Mouse (Mus musculus) T-cell, adult 2 months (primary cell): ENCODE results near the gene Cep128.

ENCODE experiments used
- DNase-seq: peaks from one replicate; pipeline ENCODE4 v3.0.0; 2022; ENCODE audit warnings: low spot score

The Cep128 gene

DNA sequence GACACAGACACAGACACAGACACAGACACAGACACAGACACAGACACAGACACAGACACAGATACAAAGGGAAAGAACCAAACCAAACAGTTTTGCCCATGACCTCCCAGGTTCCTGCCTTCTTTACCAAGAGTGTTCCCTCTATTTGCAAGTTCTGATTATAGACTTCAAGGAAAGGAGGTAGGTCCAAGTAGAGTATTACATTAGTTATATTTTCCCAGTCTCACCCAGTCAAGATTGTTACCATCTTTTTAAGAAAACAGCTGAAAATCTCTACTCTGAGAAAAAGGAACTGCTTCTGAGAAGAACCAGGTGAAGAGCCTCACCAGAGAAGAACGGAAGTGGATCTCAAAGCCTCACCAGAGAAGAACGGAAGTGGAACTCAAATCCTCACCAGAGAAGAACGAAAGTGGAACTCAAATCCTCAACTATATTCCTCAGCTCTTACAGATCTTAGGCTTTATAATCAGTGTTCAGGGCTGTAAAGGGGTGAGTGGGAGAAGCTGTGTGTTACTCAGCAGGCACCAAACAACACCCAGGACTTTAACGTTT is 200.8 kb downstream of the Cep128 start:
- DNase-seq, result peak; percentile 40

- no peak for DNase-seq
Observed at GRCm38 (mm10) chr12:91176808-91177526, 207.2 kb downstream of the Cep128 start.

- no peak for DNase-seq
Observed at GRCm38 (mm10) chr12:91171613-91172012, 212.6 kb downstream of the Cep128 start.

DNA sequence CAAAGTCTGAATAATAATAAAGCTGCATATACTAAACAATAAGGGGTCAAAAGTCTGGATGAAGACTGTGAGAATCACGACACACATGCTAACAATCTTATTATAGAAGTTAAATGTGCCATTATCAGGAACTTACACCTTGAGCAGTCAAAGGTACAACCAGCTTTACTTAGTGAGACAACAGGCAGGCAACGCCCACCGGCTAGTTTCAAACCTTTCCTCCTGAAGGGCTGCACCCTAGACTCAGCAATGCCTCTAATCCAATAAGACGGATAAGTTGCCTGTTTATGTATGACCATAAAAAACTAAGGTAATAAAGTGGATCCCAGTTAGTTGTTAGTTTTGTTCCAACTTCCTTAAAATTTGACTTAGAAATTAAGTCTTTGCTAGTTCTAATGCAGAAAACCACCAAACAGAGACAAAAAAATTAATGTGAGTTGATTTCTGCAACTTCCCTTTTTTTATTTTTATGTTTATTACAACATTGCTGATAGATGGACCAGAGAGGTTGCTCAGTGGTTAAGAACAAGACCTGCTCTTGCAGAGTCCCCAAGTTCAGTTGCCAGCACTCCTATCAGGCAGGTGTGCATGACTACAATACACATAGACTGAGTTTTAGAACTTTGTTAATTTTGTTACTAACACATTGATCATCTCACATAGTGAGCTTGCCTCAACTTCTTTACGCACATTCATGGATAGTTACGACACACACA is 223.0 kb downstream of the Cep128 start:
- DNase-seq, result no peak

DNA sequence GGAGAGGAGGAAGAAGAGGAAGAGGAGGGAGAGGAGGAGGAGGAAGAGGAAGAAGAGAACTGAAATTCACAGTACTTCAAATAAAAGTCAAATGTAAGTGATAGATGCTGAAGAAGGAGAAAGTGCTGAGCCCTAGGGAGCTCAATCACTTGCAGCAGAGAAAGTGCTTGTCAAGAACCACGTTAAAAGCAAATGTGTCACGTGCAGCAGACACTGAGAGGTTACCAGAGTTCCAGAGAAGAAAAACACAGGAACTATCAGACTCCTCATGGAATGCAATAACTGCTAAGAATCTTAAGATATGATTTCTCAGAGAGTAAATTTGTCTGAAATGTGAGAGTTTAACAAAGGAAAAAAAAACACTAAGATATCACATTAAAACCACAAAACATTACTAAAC is 225.7 kb downstream of the Cep128 start:
- no peak for DNase-seq

GRCm38 (mm10) chr12:91154052-91154451 is 230.2 kb downstream of the Cep128 start:
- no peak for DNase-seq

- no peak for DNase-seq
Observed at GRCm38 (mm10) chr12:91149152-91149551, 235.1 kb downstream of the Cep128 start.

GRCm38 (mm10) chr12:91134740-91135517 is 249.3 kb downstream of the Cep128 start:
- no peak for DNase-seq

GRCm38 (mm10) chr12:91115054-91115453 is 269.2 kb downstream of the Cep128 start:
- no peak for DNase-seq

- no peak for DNase-seq
Observed at GRCm38 (mm10) chr12:91103316-91103715, 280.9 kb downstream of the Cep128 start.

DNA sequence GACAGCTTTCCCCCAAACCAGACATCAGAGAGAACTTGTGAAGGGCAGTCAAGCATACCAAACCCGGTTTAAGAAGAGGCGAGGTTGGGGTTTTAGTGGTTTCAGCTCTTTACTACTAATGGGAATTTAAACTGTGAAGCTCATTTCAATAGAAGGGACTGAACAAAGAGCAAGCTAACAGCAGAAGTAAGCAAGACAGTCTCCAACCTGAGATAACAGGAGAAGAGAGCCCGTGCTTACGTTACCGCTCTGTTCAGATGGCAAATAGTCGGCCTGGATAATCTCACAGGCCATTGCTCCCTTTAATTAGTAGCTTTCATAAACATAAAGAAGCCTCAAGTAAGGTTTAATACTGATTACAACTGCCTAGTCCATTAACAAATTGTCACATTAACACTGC is 286.3 kb downstream of the Cep128 start:
- no peak for DNase-seq

- DNase-seq, result no peak
Observed at GRCm38 (mm10) chr12:91096197-91096596, 288.0 kb downstream of the Cep128 start.

- no peak for DNase-seq
Observed at GRCm38 (mm10) chr12:91088271-91088670, 295.9 kb downstream of the Cep128 start.

DNA sequence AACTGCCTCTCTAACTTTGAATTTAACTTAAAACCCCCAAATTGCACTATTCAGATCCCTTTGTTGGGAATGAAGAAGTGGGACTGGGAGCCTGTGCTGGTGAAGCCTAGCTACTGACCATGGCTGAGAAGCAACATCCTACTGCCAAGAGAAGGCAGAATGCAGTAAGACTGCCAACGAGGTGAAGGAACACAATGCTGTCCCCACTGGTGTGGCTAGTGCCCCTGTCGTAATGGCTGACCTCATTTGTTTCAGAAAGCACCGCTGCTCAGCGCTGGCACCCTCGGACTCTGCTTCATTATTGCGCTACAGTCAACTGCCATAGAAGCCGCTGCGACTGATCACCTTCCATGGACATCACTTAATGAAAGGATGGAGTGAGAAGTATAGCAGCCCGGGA is 298.2 kb downstream of the Cep128 start:
- DNase-seq, result no peak

- DNase-seq, result no peak
Observed at GRCm38 (mm10) chr12:91075600-91075999, 308.6 kb downstream of the Cep128 start.

GRCm38 (mm10) chr12:91070551-91071045 is 313.6 kb downstream of the Cep128 start:
- no peak for DNase-seq

DNA sequence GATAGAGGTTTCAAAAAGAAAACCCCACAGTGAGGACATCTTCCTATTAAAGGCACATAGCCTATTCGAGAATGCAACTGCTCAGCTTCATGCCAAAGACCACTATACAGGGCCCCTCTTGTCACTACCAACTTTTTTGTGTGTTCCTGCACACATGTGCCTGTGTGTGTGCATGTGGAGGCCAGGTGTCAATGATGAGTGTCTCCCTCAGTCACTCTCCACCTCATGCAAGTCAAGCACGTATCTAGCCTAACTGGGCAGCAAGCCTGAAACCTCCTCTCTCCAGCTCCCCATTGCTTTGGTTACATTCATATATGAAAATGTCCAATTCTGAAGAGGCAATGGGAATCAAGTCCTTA is 317.1 kb downstream of the Cep128 start:
- DNase-seq, result no peak

- DNase-seq, result no peak
Observed at GRCm38 (mm10) chr12:91066286-91067082, 317.7 kb downstream of the Cep128 start.

GRCm38 (mm10) chr12:91065423-91065822 is 318.8 kb downstream of the Cep128 start:
- peak; percentile 26 for DNase-seq

GRCm38 (mm10) chr12:91064368-91064999 is 319.7 kb downstream of the Cep128 start:
- DNase-seq, result no peak
